Mouse (Mus musculus) cerebellum, adult 2 months (tissue): ENCODE measurements around the gene Ntm.

Source experiments
- CTCF ChIP-seq: fragments of 200-500 bp; IDR thresholded peaks from 2 replicates; pipeline ENCODE4 v1.5.1; 2011; ENCODE audit warnings: low read depth, mild to moderate bottlenecking, control low read depth, low read length, moderate library complexity, borderline replicate concordance; ENCODE audit not compliant: insufficient read depth
- POLR2A ChIP-seq: fragments of 200-500 bp; IDR thresholded peaks from 2 replicates; pipeline ENCODE4 v1.6.1; 2011; ENCODE audit warnings: low read length, control low read depth, borderline replicate concordance; ENCODE audit not compliant: insufficient read depth

DNA sequence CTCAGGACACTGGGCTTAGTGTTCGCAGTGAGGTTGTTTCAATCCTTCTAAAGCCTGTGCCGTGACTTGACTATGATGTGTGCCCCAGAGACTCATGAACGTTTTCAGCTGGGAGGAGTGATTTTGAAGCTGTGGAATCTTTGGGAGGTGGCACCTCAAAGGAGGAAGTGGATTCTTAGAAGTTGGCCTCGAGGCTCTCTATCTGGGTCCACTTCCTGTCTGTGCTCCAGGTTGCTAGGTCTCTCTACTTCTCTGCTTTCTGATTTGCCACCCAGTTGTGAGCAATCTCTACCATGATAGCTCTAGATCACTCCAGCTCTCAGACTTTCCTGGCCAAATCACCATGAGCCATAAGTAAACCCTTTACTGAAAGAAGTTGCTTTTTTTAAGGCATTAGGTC, 180.2 kb downstream of the Ntm start:
- TF ChIP-seq CTCF = no peak
- TF ChIP-seq POLR2A = no peak
